Mouse (Mus musculus) midbrain, embryonic 16.5 days (tissue): ENCODE data around the gene Efna2. TPM values are rescaled to one million over a fixed set of nuclear protein-coding genes. Genes with fewer than 3 reads are reported as not detected.
"Not testable (repeated sequence)": the region's sequence is repeated elsewhere in the genome, so short reads cannot be mapped to it uniquely, and the experiment has no call there.

Experiments
- ATAC-seq: fragments of 200-750 bp; cut with Nextera tagmentation; 2 replicates; pipeline ENCODE4 v1.8.0; 2017; ENCODE audit warnings: moderate TSS enrichment
- H3K27ac ChIP-seq: fragments of 300-500 bp; sonication (generic); 2 replicates; pipeline ENCODE4 v1.5.1; 2014; ENCODE audit warnings: mild to moderate bottlenecking, low read length, mixed read lengths
- H3K27me3 ChIP-seq: fragments of 300-500 bp; sonication (generic); 2 replicates; pipeline ENCODE4 v1.6.1; 2014; ENCODE audit warnings: low read depth, low read length, mixed read lengths; ENCODE audit not compliant: control insufficient read depth, insufficient read depth
- H3K36me3 ChIP-seq: fragments of 300-500 bp; sonication (generic); 2 replicates; pipeline ENCODE4 v1.6.1; 2014; ENCODE audit warnings: mild to moderate bottlenecking, low read length, moderate library complexity, mixed read lengths; ENCODE audit not compliant: control insufficient read depth, insufficient read depth
- H3K4me1 ChIP-seq: fragments of 300-500 bp; sonication (generic); 2 replicates; pipeline ENCODE4 v1.6.1; 2014; ENCODE audit warnings: mild to moderate bottlenecking, low read length, mixed read lengths; ENCODE audit not compliant: control insufficient read depth, insufficient read depth
- H3K4me2 ChIP-seq: fragments of 300-500 bp; sonication (generic); 2 replicates; pipeline ENCODE4 v1.6.1; 2014; ENCODE audit warnings: mild to moderate bottlenecking, low read length, mixed read lengths
- H3K4me3 ChIP-seq: fragments of 300-500 bp; sonication (generic); 2 replicates; pipeline ENCODE4 v1.5.1; 2014; ENCODE audit warnings: low read depth, mild to moderate bottlenecking, low read length, moderate library complexity, mixed read lengths
- H3K9ac ChIP-seq: fragments of 300-500 bp; sonication (generic); 2 replicates; pipeline ENCODE4 v1.6.1; 2014; ENCODE audit warnings: low read depth, low read length, mixed read lengths
- H3K9me3 ChIP-seq: fragments of 300-500 bp; sonication (generic); replicated peaks from 2 replicates; pipeline ENCODE4 v1.6.1; 2014; ENCODE audit warnings: mild to moderate bottlenecking, low read length, mixed read lengths; ENCODE audit not compliant: control insufficient read depth, poor library complexity, severe bottlenecking
- WGBS: fragments of 180-500 bp; shearing (Covaris S2); extraction: QIAGEN DNeasy Blood & Tissue Kit; methylation state at CpG from one replicate; pipeline ENCODE4 v1.1.7; 2014; 5-methylcytosine and 5-hydroxymethylcytosine counted together
- polyA plus RNA-seq: library from polyadenylated mRNA; unstranded; fragments of >200 nt; fragmentation: Nextera tagmentation; extraction: Ambion mirVana; gene quantifications from 2 replicates; pipeline ENCODE4 v1.2.1, GENCODE M21; 2015

Gene Efna2
- polyA plus RNA-seq, 1 experiment from 2014 or later = 43.3 TPM

GRCm38 (mm10) chr10:80164161-80164997 is 14.9 kb upstream of the Efna2 start:
- Histone ChIP-seq H3K9ac (peak overlapping the region; percentile 75), H3K4me1 (peaks cover 44% of the 10 kb centered on the region), H3K27ac (peak overlapping the region; percentile 82), H3K4me2 (peak overlapping the region; percentile 97), H3K9me3 (no peaks in the 10 kb centered on the region), H3K27me3 (no peaks in the 10 kb centered on the region), H3K4me3 (peak overlapping the region; percentile 50), H3K36me3 (no peaks in the 10 kb centered on the region)
- peak; percentile 2; the same call in 1 of the 2 replicates for ATAC-seq
- WGBS = 8% methylated on average over 43 of the region's 44 CpGs

- Histone ChIP-seq H3K4me1 (peaks cover 47% of the 10 kb centered on the region), H3K27ac (peak overlapping the region; percentile 82), H3K9ac (peak overlapping the region; percentile 75), H3K36me3 (no peaks in the 10 kb centered on the region), H3K4me3 (peak overlapping the region; percentile 50), H3K9me3 (no peaks in the 10 kb centered on the region), H3K4me2 (peak overlapping the region; percentile 97), H3K27me3 (no peaks in the 10 kb centered on the region)
- under 1% methylated on average over 17 of the region's 17 CpGs for WGBS
- peak; percentile 58 for ATAC-seq
Observed at GRCm38 (mm10) chr10:80164998-80165344, 14.3 kb upstream of the Efna2 start.

- Histone ChIP-seq H3K4me1 (peaks cover 47% of the 10 kb centered on the region), H3K9ac (peak within 1 kb of the TSS; percentile 75), H3K36me3 (peaks cover 3% of the 10 kb centered on the region; the same call in 1 of the 2 replicates), H3K9me3 (no peaks in the 10 kb centered on the region), H3K27me3 (no peaks in the 10 kb centered on the region), H3K4me3 (peak within 1 kb of the TSS; percentile 50), H3K4me2 (peak within 1 kb of the TSS; percentile 97), H3K27ac (peak within 1 kb of the TSS; percentile 100)
- WGBS = 13% methylated on average over 20 of the region's 20 CpGs
- ATAC-seq = no peak
Observed at GRCm38 (mm10) chr10:80165392-80166128, 13.7 kb upstream of the Efna2 start, which contains the start of gene Cirbp. Cirbp (plus strand) TSS chr10:80165985.

GRCm38 (mm10) chr10:80166136-80166535 is 13.1 kb upstream of the Efna2 start:
- peak overlapping the region; percentile 97 for H3K4me2 ChIP-seq
- not testable (repeated sequence) for H3K4me3 ChIP-seq, H3K36me3 ChIP-seq, H3K9me3 ChIP-seq, H3K27me3 ChIP-seq, ATAC-seq
- peak overlapping the region; percentile 75 for H3K9ac ChIP-seq
- H3K27ac ChIP-seq = peak overlapping the region; percentile 82
- 93% methylated on average over 4 of the region's 4 CpGs for WGBS
- peaks cover 46% of the 10 kb centered on the region for H3K4me1 ChIP-seq

GRCm38 (mm10) chr10:80167460-80168037 is 11.7 kb upstream of the Efna2 start:
- Histone ChIP-seq H3K36me3 (peaks cover 19% of the 10 kb centered on the region), H3K4me1 (peaks cover 51% of the 10 kb centered on the region), H3K4me3 (peak overlapping the region; percentile 93), H3K27ac (peak overlapping the region; percentile 100), H3K9me3 (no peaks in the 10 kb centered on the region), H3K27me3 (no peaks in the 10 kb centered on the region), H3K4me2 (peak overlapping the region; percentile 77), H3K9ac (peak overlapping the region; percentile 99)
- peak; percentile 91 for ATAC-seq
- WGBS = under 1% methylated on average over 49 of the region's 55 CpGs

- Histone ChIP-seq H3K27ac (peak overlapping the region; percentile 100), H3K9me3 (no peaks in the 10 kb centered on the region), H3K36me3 (peaks cover 19% of the 10 kb centered on the region), H3K9ac (peak overlapping the region; percentile 99), H3K4me2 (peak overlapping the region; percentile 77), H3K27me3 (no peaks in the 10 kb centered on the region), H3K4me3 (peak overlapping the region; percentile 93), H3K4me1 (peaks cover 53% of the 10 kb centered on the region)
- 1% methylated on average over 47 of the region's 48 CpGs for WGBS
- ATAC-seq = peak; percentile 46
Observed at GRCm38 (mm10) chr10:80168038-80168661, 11.1 kb upstream of the Efna2 start.

GRCm38 (mm10) chr10:80169070-80169469 is 10.2 kb upstream of the Efna2 start:
- Histone ChIP-seq H3K27ac (peak overlapping the region; percentile 100; the same call in 1 of the 2 replicates), H3K4me1 (peaks cover 52% of the 10 kb centered on the region)
- WGBS = 29% methylated on average over 1 of the region's 1 CpGs

GRCm38 (mm10) chr10:80169651-80170050 is 9.6 kb upstream of the Efna2 start:
- H3K4me1 ChIP-seq = peaks cover 46% of the 10 kb centered on the region
- no peak overlapping the region for H3K27ac ChIP-seq

More at GRCm38 (mm10) chr10:80169070-80169469, 10.2 kb upstream of the Efna2 start:
- Histone ChIP-seq H3K27me3 (no peaks in the 10 kb centered on the region), H3K9ac (peak overlapping the region; percentile 99; the same call in 1 of the 2 replicates), H3K4me3 (peak overlapping the region; percentile 93), H3K9me3 (no peaks in the 10 kb centered on the region), H3K36me3 (peaks cover 19% of the 10 kb centered on the region), H3K4me2 (peak overlapping the region; percentile 77)
- ATAC-seq = no peak

More at GRCm38 (mm10) chr10:80169651-80170050, 9.6 kb upstream of the Efna2 start:
- peaks cover 19% of the 10 kb centered on the region for H3K36me3 ChIP-seq
- ATAC-seq = no peak
- no peak overlapping the region for H3K9ac ChIP-seq
- H3K9me3 ChIP-seq = no peaks in the 10 kb centered on the region
- no peak overlapping the region for H3K4me2 ChIP-seq
- WGBS = 87% methylated on average over 7 of the region's 7 CpGs
- no peaks in the 10 kb centered on the region for H3K27me3 ChIP-seq
- no peak overlapping the region for H3K4me3 ChIP-seq
